Mouse (Mus musculus): ENCODE results near the gene Ccdc58.
"Not testable (repeated sequence)": the region's sequence is repeated elsewhere in the genome, so short reads cannot be mapped to it uniquely, and the experiment has no call there.

Ccdc58 gene

DNA sequence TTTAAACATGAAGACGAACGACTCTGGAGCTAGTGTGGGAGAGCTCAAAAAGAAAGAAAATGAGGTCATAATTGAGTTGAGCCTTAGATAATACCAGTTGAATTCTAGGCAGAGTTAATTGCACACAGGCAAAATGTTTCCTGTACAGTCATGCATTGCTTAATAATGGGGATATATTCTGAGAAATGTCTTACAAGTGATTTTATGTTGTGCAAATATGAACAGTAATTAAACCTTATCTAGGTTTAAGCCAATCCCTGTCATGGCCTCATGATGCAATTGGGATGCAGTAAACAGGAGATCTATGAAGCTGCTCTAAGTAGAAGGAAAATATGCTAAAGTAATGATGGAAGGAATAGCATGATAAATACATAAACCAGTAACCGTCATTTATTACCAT, 3.3 kb downstream of the Ccdc58 start:
- DNase-seq (ENCODE audit: low spot score): no peak

GRCm38 (mm10) chr16:36079916-36080315, 8.4 kb downstream of the Ccdc58 start:
- DNase-seq (ENCODE audit: low spot score): no peak

DNA sequence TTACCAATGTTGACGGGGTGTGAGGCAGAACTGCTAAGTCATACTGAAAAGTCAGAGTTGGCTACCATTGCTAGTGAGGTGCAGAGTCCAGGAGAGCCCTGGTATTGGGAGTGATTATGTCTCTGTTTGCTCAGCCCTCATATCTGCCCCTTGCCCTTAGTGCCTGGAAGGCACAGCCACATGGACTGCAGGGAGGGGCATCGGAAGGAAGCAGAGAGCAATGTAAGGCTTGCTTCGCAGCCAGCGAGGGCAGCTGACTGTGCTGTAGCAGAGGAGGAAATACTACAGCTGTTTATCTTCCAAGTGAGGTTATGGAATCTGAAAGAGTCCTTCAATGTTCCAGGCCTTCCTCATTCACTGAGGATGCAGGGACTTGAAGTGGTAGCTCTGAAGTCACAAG, 16.4 kb downstream of the Ccdc58 start:
- DNase-seq (ENCODE audit: low spot score): no peak

- DNase-seq (ENCODE audit: low spot score): no peak
Observed at GRCm38 (mm10) chr16:36089065-36089464, 17.6 kb downstream of the Ccdc58 start.

GRCm38 (mm10) chr16:36089850-36090616, 18.5 kb downstream of the Ccdc58 start:
- no peak for DNase-seq (ENCODE audit: low spot score)

DNA sequence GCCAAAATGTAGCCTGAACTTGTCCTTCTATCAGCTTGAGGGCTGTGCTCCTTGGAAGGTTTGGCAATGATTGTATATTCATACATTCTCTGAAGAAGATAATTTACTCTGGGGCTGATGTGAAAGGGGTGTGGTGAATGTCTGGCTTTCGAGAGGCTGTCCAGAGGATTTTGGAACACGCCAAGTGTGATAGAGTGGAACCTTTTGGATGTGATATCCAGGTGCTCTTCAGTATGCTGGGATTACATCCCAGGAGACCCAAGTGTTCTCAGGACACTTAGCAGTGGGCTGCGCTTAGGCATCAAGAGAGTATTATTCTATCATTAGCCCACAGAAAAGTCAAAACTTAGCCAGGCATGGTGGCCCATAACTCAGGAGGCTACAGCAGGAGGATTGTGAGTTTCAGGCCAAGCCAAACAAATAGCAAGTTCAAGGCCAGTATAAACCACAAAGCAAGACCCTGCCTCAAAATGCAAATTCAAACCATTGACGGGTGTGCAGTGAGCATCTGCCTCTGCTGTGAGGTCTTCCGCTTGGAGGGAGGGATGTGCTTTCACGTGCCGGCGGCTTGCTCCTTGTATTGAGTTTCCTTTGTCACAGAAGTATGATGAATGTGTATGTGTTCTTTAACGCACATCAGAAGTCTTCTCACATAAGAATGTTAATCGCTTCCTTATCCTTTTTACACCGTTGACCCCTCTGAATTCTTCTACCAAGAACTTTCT, 19.5 kb downstream of the Ccdc58 start:
- DNase-seq (ENCODE audit: low spot score): no peak

- DNase-seq (ENCODE audit: low spot score): no peak
Observed at GRCm38 (mm10) chr16:36094079-36094478, 22.6 kb downstream of the Ccdc58 start.

- DNase-seq (ENCODE audit: low spot score): not testable (repeated sequence)
Observed at GRCm38 (mm10) chr16:36097813-36098499, 26.5 kb downstream of the Ccdc58 start.

- no peak for DNase-seq (ENCODE audit: low spot score)
Observed at GRCm38 (mm10) chr16:36101526-36101925, 30.0 kb downstream of the Ccdc58 start.

DNA sequence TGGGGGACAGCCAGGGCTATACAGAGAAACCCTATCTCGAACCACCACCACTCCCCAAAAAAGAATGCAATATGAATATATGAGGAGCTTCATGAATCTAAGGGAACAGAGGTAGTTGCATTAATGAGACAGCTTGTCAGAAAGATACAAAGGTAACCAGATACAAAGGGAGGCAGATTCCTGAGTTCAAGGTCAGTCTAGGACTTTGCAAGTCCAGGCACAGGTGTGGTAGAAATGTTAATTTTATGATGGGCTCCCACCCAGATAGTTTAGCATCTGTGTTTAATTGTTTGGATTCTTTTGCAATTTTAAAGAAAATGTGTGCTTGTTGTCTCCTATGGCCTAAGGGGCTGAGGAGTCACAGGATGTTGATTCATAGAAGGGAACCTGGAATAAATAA, 30.7 kb downstream of the Ccdc58 start:
- no peak for DNase-seq (ENCODE audit: low spot score)

DNA sequence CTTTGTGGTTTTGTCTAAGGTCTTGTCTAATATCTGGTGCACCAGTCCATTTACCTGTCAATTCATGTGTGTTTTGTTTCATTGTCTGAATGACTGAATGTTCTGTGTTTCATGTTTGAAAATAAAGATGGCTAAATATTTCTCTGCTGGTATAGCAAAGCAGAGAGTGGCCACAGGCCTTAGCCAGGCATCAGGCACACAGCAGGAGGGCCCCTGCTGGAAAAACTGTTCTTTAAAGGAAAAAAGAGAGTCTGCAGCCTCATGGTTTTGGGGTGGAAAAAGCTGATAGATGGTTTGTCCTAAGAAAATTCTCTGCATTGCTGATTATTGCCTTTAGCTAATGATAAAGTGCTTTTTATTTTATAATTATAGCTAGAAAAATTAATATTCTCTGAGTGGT, 40.0 kb downstream of the Ccdc58 start:
- not testable (repeated sequence) for DNase-seq (ENCODE audit: low spot score)

- not testable (repeated sequence) for DNase-seq (ENCODE audit: low spot score)
Observed at GRCm38 (mm10) chr16:36115751-36116150, 44.3 kb downstream of the Ccdc58 start.

DNA sequence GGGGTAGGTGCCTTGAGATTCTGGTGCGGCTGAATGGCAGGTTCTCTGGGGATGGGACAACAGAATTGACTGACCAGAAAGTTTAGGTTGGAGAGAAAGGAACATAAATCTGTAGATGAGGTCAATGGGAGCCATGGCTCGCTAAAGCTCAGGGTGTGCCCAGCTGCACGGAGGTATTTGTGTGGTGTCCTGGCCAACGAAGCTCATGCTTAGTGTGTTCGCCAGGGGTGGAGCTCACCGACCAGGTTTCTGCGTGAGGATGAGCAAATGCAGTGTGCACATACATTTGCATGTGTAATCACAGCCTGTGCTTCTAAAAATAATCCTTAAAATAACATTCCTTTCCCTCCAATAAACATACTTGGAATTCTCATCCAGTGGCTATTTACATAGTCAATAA, 56.6 kb downstream of the Ccdc58 start:
- DNase-seq (ENCODE audit: low spot score): no peak

DNA sequence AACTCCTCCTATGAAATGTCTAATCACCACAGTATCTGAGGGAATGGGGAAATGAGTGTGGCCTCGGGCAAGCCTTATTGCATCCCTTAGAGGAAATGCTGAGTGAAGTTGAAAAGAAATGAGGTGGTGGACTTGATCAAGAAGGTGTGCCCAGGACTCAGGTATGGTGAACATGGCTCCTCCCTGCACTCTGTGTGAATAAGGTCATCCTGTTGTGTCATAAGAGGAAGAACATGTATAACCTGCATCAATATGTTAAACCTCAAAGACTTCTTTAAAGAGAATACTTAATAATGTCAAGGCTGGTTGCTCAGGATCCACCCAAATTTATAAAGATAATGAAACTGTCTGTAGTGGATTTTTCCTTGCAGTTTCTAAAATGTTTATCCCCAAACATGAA, 59.7 kb downstream of the Ccdc58 start, which contains the start of gene Csta1:
Gene Csta1 (minus strand): TSS at position 101 of the 400 bp plus-strand sequence.
- DNase-seq (ENCODE audit: low spot score): no peak

GRCm38 (mm10) chr16:36138201-36138600, 66.7 kb downstream of the Ccdc58 start:
- no peak for DNase-seq (ENCODE audit: low spot score)

All from c-Kit-positive CD71-positive TER-119-positive erythroid progenitor cells, embryonic 14.5 days (primary cell).